Mouse (Mus musculus) ES-E14 (cell line): ENCODE data around the gene Abcf2. TPM values are rescaled to one million over a fixed set of nuclear protein-coding genes. Genes with fewer than 3 reads are reported as not detected.
A peak's percentile ranks its signal among the peaks of the same experiment; 100 is the strongest.

Experiments used
- DNase-seq: peaks from one replicate; pipeline ENCODE4 v3.0.0-alpha.2; 2013; ENCODE audit warnings: low read depth, low spot score
- H3K27ac ChIP-seq: 2 replicates; pipeline ENCODE4 v1.5.1; 2012; ENCODE audit warnings: low read depth, mild to moderate bottlenecking, low read length, moderate library complexity, mixed read lengths; ENCODE audit not compliant: poor library complexity, insufficient read depth, severe bottlenecking
- H3K36me3 ChIP-seq: 2 replicates; pipeline ENCODE4 v1.6.1; 2012; ENCODE audit warnings: mild to moderate bottlenecking, low read length, moderate library complexity, mixed read lengths; ENCODE audit not compliant: control insufficient read depth, poor library complexity, insufficient read depth, severe bottlenecking
- H3K4me1 ChIP-seq, 2 experiments: fragments of 150-350 bp in 1 of 2; sonication (generic) in 1 of 2; 2 replicates each; pipeline ENCODE4 v1.6.1; 2012; ENCODE audit warnings: low read length in 2 of 2, mild to moderate bottlenecking in 1 of 2, mixed read lengths in 1 of 2; ENCODE audit not compliant: control insufficient read depth in 2 of 2, insufficient read depth in 2 of 2, poor library complexity in 1 of 2
- H3K4me3 ChIP-seq, 2 experiments: fragments of 150-350 bp in 1 of 2; sonication (generic) in 1 of 2; 2 replicates each; pipeline ENCODE4 v1.5.1; 2012; ENCODE audit warnings: low read length in 2 of 2, low read depth in 1 of 2, mild to moderate bottlenecking in 1 of 2, mixed read lengths in 1 of 2; ENCODE audit not compliant: insufficient read depth in 1 of 2, poor library complexity in 1 of 2, severe bottlenecking in 1 of 2
- H3K9ac ChIP-seq: 2 replicates; pipeline ENCODE4 v1.6.1; 2012; ENCODE audit warnings: low read depth, mild to moderate bottlenecking, low read length, mixed read lengths; ENCODE audit not compliant: poor library complexity, insufficient read depth, severe bottlenecking
- H3K9me3 ChIP-seq: fragments of 150-350 bp; sonication (generic); 2 replicates; pipeline ENCODE4 v1.6.1; 2012; ENCODE audit warnings: low read depth, mild to moderate bottlenecking, low read length; ENCODE audit not compliant: control insufficient read depth, insufficient read depth
- CHD2 ChIP-seq: IDR thresholded peaks from 2 replicates; pipeline ENCODE4 v1.6.1; 2014; ENCODE audit warnings: mild to moderate bottlenecking, low read depth, low read length, inconsistent platforms
- HCFC1 ChIP-seq: IDR thresholded peaks from 2 replicates; pipeline ENCODE4 v1.6.1; 2012; ENCODE audit warnings: low read length, inconsistent platforms, borderline replicate concordance; ENCODE audit not compliant: insufficient read depth
- MAFK ChIP-seq: IDR thresholded peaks from 2 replicates; pipeline ENCODE4 v1.6.1; 2014; ENCODE audit warnings: mild to moderate bottlenecking, low read depth, low read length, inconsistent platforms; ENCODE audit not compliant: insufficient read depth
- ZC3H11A ChIP-seq: IDR thresholded peaks from 2 replicates; pipeline ENCODE4 v1.6.1; 2012; ENCODE audit warnings: low read depth, mild to moderate bottlenecking, inconsistent platforms, low read length, borderline replicate concordance
- ZNF384 ChIP-seq: IDR thresholded peaks from 2 replicates; pipeline ENCODE4 v1.6.1; 2012; ENCODE audit warnings: low read depth, low read length, inconsistent platforms
- in situ Hi-C, 2 experiments: fragments of 600-800 bp; cut with MboI; formaldehyde crosslinking; loops; one replicate each; pipeline ENCODE4 v1.15.1; 2025; ENCODE audit warnings: low sequenced_read_pairs in 2 of 2, inconsistent platforms in 1 of 2; ENCODE audit not compliant: unreplicated experiment in 2 of 2
- total RNA-seq: library from RNA; depleted of rRNA; stranded (reverse); fragments of 300-350 nt; gene quantifications from 2 replicates; pipeline ENCODE4 v1.2.3, GENCODE M21; 2012

The Abcf2 gene
- total RNA-seq, 1 experiment = 171 TPM

DNA sequence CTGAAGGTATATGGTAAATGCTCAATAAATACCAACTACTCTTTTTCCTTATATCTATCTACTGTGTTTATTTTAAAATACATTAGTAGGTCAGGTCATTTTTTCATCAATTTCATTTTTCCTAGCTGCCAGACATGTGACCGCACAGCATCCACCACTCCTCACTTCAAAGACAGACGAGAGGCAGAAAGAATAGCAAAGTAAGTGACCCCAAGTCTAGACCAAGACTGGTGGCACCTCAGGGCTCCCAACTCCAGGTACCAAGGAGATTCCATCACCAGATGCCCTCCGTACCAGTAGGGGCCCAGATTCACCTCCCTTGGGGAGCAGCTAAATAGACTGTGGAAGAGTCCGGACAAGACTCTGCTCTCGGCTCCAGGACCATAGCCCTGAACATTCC lies 17.1 kb upstream of the Abcf2 start:
- Histone ChIP-seq H3K36me3 (peaks cover 3% of the 10 kb centered on the region; the same call in 1 of the 2 replicates), H3K27ac (no peak overlapping the region), H3K9ac (no peak overlapping the region), H3K4me1 (peaks cover 6 to 23% of the 10 kb centered on the region in 2 experiments; a peak in 3 of 4 replicates), H3K4me3 (no peak overlapping the region), H3K9me3 (no peaks in the 10 kb centered on the region)
- in situ Hi-C loops = no loop called here
- no peak for DNase-seq
- TF ChIP-seq CHD2 = no peak
- no peak for TF ChIP-seq HCFC1
- TF ChIP-seq ZC3H11A = no peak
- TF ChIP-seq MAFK = no peak
- no peak for TF ChIP-seq ZNF384

GRCm38 (mm10) chr5:24593928-24594327 lies 16.7 kb upstream of the Abcf2 start:
- H3K27ac ChIP-seq = no peak overlapping the region
- peaks cover 6 to 20% of the 10 kb centered on the region in 2 experiments; a peak in 3 of 4 replicates for H3K4me1 ChIP-seq
- in situ Hi-C loops = no loop called here
- H3K36me3 ChIP-seq = peaks cover 7% of the 10 kb centered on the region; the same call in 1 of the 2 replicates
- no peak overlapping the region for H3K9ac ChIP-seq
- H3K4me3 ChIP-seq = no peak overlapping the region
- DNase-seq = no peak
- TF ChIP-seq ZC3H11A = no peak
- no peak for TF ChIP-seq ZNF384
- TF ChIP-seq MAFK = no peak
- no peak for TF ChIP-seq CHD2
- no peak for TF ChIP-seq HCFC1
- H3K9me3 ChIP-seq = no peaks in the 10 kb centered on the region

- TF ChIP-seq CHD2 (no peak), HCFC1 (no peak), ZC3H11A (no peak), ZNF384 (no peak), MAFK (no peak)
Observed at GRCm38 (mm10) chr5:24593230-24593629, 16.0 kb upstream of the Abcf2 start.

GRCm38 (mm10) chr5:24592471-24593160 lies 15.3 kb upstream of the Abcf2 start:
- Histone ChIP-seq H3K9me3 (no peaks in the 10 kb centered on the region), H3K4me3 (peak overlapping the region in 1 of 2 experiments; percentile 13; a peak in 1 of 4 replicates), H3K36me3 (peaks cover 8% of the 10 kb centered on the region; the same call in 1 of the 2 replicates), H3K27ac (no peak overlapping the region), H3K9ac (0 out of 2 replicates have a peak overlapping the region, but pooled peaks have one; percentile 47), H3K4me1 (peaks cover 3 to 17% of the 10 kb centered on the region in 2 experiments; a peak in 3 of 4 replicates)
- no peak for DNase-seq
- in situ Hi-C loops = no loop called here
- TF ChIP-seq HCFC1 (no peak), ZNF384 (no peak), MAFK (no peak), CHD2 (no peak), ZC3H11A (no peak)

More at GRCm38 (mm10) chr5:24593230-24593629, 16.0 kb upstream of the Abcf2 start:
- H3K9ac ChIP-seq = no peak overlapping the region
- peaks cover 6 to 19% of the 10 kb centered on the region in 2 experiments; a peak in 3 of 4 replicates for H3K4me1 ChIP-seq
- no peak overlapping the region for H3K4me3 ChIP-seq
- DNase-seq = no peak
- no peak overlapping the region for H3K27ac ChIP-seq
- H3K9me3 ChIP-seq = no peaks in the 10 kb centered on the region
- H3K36me3 ChIP-seq = peaks cover 8% of the 10 kb centered on the region; the same call in 1 of the 2 replicates
- in situ Hi-C loops = no loop called here
